Mouse (Mus musculus) kidney, embryonic 14.5 days (tissue): ENCODE results near the gene Rbm46. TPM values are rescaled to one million over a fixed set of nuclear protein-coding genes. Genes with fewer than 3 reads are reported as not detected.

ENCODE experiments used
- ATAC-seq: fragments of 200-750 bp; cut with Nextera tagmentation; 2 replicates; pipeline ENCODE4 v1.8.0; 2017; ENCODE audit warnings: moderate number of reproducible peaks, mild to moderate bottlenecking, moderate TSS enrichment, moderate library complexity; ENCODE audit not compliant: low FRiP score, low TSS enrichment
- H3K27ac ChIP-seq: fragments of 300-500 bp; sonication (generic); 2 replicates; pipeline ENCODE4 v1.5.1; 2014; ENCODE audit warnings: low read depth, mild to moderate bottlenecking, low read length, moderate library complexity, mixed read lengths
- H3K27me3 ChIP-seq: fragments of 300-500 bp; sonication (generic); 2 replicates; pipeline ENCODE4 v1.6.1; 2014; ENCODE audit warnings: mild to moderate bottlenecking, low read length; ENCODE audit not compliant: control insufficient read depth, insufficient read depth
- H3K36me3 ChIP-seq: fragments of 300-500 bp; sonication (generic); 2 replicates; pipeline ENCODE4 v1.6.1; 2014; ENCODE audit warnings: low read length, mixed read lengths; ENCODE audit not compliant: control insufficient read depth, insufficient read depth
- H3K4me1 ChIP-seq: fragments of 300-500 bp; sonication (generic); 2 replicates; pipeline ENCODE4 v1.6.1; 2014; ENCODE audit warnings: low read length, mixed read lengths; ENCODE audit not compliant: control insufficient read depth, insufficient read depth
- H3K4me2 ChIP-seq: fragments of 300-500 bp; sonication (generic); replicated peaks from 2 replicates; pipeline ENCODE4 v1.6.1; 2014; ENCODE audit warnings: low read depth, mild to moderate bottlenecking, low read length
- H3K4me3 ChIP-seq: fragments of 300-500 bp; sonication (generic); 2 replicates; pipeline ENCODE4 v1.5.1; 2014; ENCODE audit warnings: mild to moderate bottlenecking, low read length
- H3K9ac ChIP-seq: fragments of 300-500 bp; sonication (generic); 2 replicates; pipeline ENCODE4 v1.6.1; 2014; ENCODE audit warnings: low read depth, mild to moderate bottlenecking, low read length, moderate library complexity
- H3K9me3 ChIP-seq: fragments of 300-500 bp; sonication (generic); 2 replicates; pipeline ENCODE4 v1.6.1; 2016; ENCODE audit warnings: low read length; ENCODE audit not compliant: control insufficient read depth
- WGBS: fragments of 180-500 bp; shearing (Covaris S2); extraction: QIAGEN DNeasy Blood & Tissue Kit; methylation state at CpG from one replicate; pipeline ENCODE4 v1.1.7; 2014; 5-methylcytosine and 5-hydroxymethylcytosine counted together
- polyA plus RNA-seq: library from polyadenylated mRNA; unstranded; fragments of >200 nt; fragmentation: Nextera tagmentation; extraction: Ambion mirVana; gene quantifications from 2 replicates; pipeline ENCODE4 v1.2.1, GENCODE M21; 2014

Gene Rbm46
- polyA plus RNA-seq, 1 experiment from 2014 or later = 3.1 TPM

DNA sequence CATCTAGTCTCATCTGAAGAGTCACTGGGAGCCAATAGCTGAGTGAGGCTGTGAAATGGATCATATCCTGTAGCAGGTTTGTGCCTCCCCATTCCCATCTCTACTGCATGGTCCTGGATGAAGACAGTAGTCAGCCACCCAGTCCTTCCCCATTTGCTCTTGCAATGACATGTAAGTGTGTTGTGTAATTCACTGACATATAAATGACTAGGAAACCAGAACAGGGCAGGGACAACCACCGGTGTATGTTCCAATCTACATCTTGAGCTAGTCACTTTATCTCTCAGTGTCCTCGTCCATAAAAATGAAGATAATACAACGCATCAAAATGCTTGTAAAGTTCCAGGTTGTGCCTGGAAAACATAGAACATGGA, 75.8 kb downstream of the Rbm46 start:
- Histone ChIP-seq H3K4me3 (no peak overlapping the region), H3K27me3 (no peaks in the 10 kb centered on the region), H3K27ac (no peak overlapping the region), H3K9ac (no peak overlapping the region), H3K36me3 (no peaks in the 10 kb centered on the region), H3K4me1 (no peaks in the 10 kb centered on the region), H3K9me3 (no peaks in the 10 kb centered on the region), H3K4me2 (no peak overlapping the region)
- no peak for ATAC-seq
- 93% methylated on average over 3 of the region's 3 CpGs for WGBS

DNA sequence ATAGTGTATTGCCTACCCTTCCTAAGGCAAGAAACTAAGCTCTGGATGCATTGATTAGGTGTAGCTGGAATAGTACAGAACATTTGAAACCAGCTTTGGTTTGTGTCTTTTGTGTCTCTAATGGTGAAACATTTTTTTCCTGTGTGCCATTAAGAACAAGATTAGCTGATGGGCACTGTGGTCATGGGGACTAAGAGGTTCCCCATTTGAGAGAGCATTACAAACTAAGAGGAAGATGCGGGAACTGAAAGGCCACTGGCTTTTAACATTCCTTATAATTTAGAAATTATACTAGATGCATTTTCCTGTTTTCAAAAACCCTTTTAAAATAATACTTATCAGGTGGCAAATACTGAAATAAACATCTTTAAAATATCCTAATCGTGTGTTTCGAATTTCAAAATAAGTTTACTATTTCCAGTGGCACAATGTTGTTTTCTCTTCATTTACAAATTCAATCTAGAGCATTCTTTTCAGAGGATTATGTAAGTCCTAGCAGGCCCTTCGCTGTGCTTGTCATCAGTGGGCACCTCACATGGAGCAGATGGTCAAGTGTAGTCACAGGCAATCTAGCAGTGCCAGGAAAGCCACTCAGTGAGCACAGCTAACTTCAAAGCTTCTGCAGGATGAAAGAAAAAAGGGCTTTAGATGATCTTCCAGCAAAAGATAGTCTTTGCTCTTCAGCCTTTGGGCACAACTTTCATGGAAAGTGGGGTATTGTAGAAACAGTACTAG, 76.4 kb downstream of the Rbm46 start:
- Histone ChIP-seq H3K9me3 (no peaks in the 10 kb centered on the region), H3K27me3 (no peaks in the 10 kb centered on the region), H3K4me1 (no peaks in the 10 kb centered on the region), H3K9ac (no peak overlapping the region), H3K36me3 (no peaks in the 10 kb centered on the region), H3K27ac (no peak overlapping the region), H3K4me3 (no peak overlapping the region), H3K4me2 (no peak overlapping the region)
- WGBS = 83% methylated on average over 4 of the region's 4 CpGs
- no peak for ATAC-seq

DNA sequence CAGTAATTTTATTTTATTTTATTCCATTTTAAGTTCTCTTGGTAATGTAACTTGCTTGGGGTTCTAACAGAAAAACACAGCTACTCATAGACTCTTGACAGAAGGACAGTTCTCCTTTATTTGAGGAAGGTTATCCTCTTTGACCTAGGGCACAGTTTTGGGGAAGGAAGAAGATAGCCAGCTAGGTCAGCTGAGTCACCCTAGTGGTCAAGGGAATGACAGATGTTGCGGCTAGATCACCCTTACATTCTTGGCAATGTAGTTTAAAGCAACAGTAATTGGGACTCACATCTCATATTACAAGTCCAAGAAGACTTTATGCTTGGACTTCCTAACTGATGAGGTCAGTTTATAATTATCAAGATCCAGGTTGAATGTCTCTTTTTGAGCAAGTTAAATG, 82.6 kb downstream of the Rbm46 start:
- 68% methylated on average over 1 of the region's 1 CpGs for WGBS
- no peak overlapping the region for H3K4me3 ChIP-seq
- H3K9ac ChIP-seq = no peak overlapping the region
- H3K36me3 ChIP-seq = no peaks in the 10 kb centered on the region
- no peaks in the 10 kb centered on the region for H3K9me3 ChIP-seq
- no peak overlapping the region for H3K4me2 ChIP-seq
- H3K27ac ChIP-seq = no peak overlapping the region
- no peaks in the 10 kb centered on the region for H3K27me3 ChIP-seq
- no peaks in the 10 kb centered on the region for H3K4me1 ChIP-seq
- no peak for ATAC-seq

DNA sequence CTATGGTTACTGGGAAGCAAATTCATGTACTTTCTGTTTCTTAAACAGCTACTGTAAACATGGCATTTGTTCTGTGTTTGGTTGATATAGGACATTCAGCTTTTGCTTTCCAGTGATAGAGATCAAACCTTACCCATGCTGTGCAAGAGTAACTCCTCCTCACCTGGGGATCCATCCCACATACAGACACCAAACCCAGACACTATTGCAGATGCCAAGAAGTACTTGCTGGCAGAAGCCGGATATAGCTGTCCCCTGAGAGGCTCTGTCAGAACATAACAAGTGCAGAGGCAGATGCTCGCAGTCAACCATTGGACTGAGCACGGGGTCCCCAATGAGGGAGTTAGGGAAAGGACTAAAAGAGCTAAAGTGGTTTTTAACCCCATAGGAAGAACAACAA, 84.6 kb downstream of the Rbm46 start:
- Histone ChIP-seq H3K4me3 (no peak overlapping the region), H3K4me1 (no peaks in the 10 kb centered on the region), H3K9me3 (no peaks in the 10 kb centered on the region), H3K36me3 (no peaks in the 10 kb centered on the region), H3K9ac (no peak overlapping the region), H3K27ac (no peak overlapping the region), H3K27me3 (no peaks in the 10 kb centered on the region), H3K4me2 (no peak overlapping the region)
- 90% methylated on average over 3 of the region's 3 CpGs for WGBS
- no peak for ATAC-seq

Other genes with a start within 250 kb of the Rbm46 start
- not detected in 2 replicates for gene Lrat, start 27.5 kb upstream of the Rbm46 start, polyA plus RNA-seq
- gene Fgg, start 131.2 kb upstream of the Rbm46 start, polyA plus RNA-seq = 0.11 TPM in 1 of 2 replicates, not detected in the other
- gene Fga, start 149.6 kb upstream of the Rbm46 start, polyA plus RNA-seq = 0.30 and 0.60 TPM in 2 replicates
- 1.1 and 1.3 TPM in 2 replicates for gene Fgb, start 173.4 kb upstream of the Rbm46 start, polyA plus RNA-seq
- gene Plrg1, start 179.0 kb upstream of the Rbm46 start, polyA plus RNA-seq = 95.2 and 109 TPM in 2 replicates